Mouse (Mus musculus): ENCODE measurements at regions not wholly inside any gene's neighbourhood (a gene's known extent, or its start where the extent isn't known, plus 50 kb on each side); places are given as distances from the start of the nearest gene placed in this dataset.

- WGBS = 67% methylated on average over 3 of the region's 3 CpGs
- Histone ChIP-seq H3K27ac (no peak overlapping the region), H3K27me3 (ENCODE audit: low read depth, poor library complexity, severe bottlenecking) (peaks cover 16% of the 10 kb centered on the region), H3K4me3 (no peak overlapping the region), H3K9me3 (replicated peaks) (no peaks in the 10 kb centered on the region), H3K4me1 (peaks cover 5% of the 10 kb centered on the region; the same call in 1 of the 2 replicates), H3K36me3 (no peaks in the 10 kb centered on the region)
- no peak for DNase-seq (ENCODE audit: low spot score)
Observed at GRCm38 (mm10) chr4:131346727-131347126, 402.5 kb downstream of the Matn1 start.

- peaks cover 14% of the 10 kb centered on the region for H3K27me3 ChIP-seq (ENCODE audit: low read depth, poor library complexity, severe bottlenecking)
- no peak overlapping the region for H3K27ac ChIP-seq
- H3K4me3 ChIP-seq = no peak overlapping the region
- no peaks in the 10 kb centered on the region for H3K9me3 ChIP-seq (replicated peaks)
- H3K36me3 ChIP-seq = no peaks in the 10 kb centered on the region
- WGBS = 46% methylated on average over 7 of the region's 7 CpGs
- H3K4me1 ChIP-seq = peaks cover 5% of the 10 kb centered on the region; the same call in 1 of the 2 replicates
- DNase-seq (ENCODE audit: low spot score) = no peak
Observed at GRCm38 (mm10) chr4:131350268-131350667, 406.1 kb downstream of the Matn1 start.

- H3K36me3 ChIP-seq = no peaks in the 10 kb centered on the region
- WGBS = 94% methylated on average over 3 of the region's 3 CpGs
Observed at GRCm38 (mm10) chr4:131354908-131355307, 410.7 kb downstream of the Matn1 start.

GRCm38 (mm10) chr4:131355526-131355991 lies 411.4 kb downstream of the Matn1 start:
- no peak for DNase-seq (ENCODE audit: low spot score)

More at GRCm38 (mm10) chr4:131354908-131355307, 410.7 kb downstream of the Matn1 start:
- H3K27me3 ChIP-seq (ENCODE audit: low read depth, poor library complexity, severe bottlenecking) = peaks cover 9% of the 10 kb centered on the region; the same call in 1 of the 2 replicates
- H3K27ac ChIP-seq = no peak overlapping the region
- H3K4me3 ChIP-seq = no peak overlapping the region
- H3K9me3 ChIP-seq (replicated peaks) = no peaks in the 10 kb centered on the region
- H3K4me1 ChIP-seq = peaks cover 3% of the 10 kb centered on the region; the same call in 1 of the 2 replicates
- DNase-seq (ENCODE audit: low spot score) = no peak

GRCm38 (mm10) chr4:131356316-131356715 lies 412.1 kb downstream of the Matn1 start:
- H3K27ac ChIP-seq = no peak overlapping the region
- H3K27me3 ChIP-seq (ENCODE audit: low read depth, poor library complexity, severe bottlenecking) = peaks cover 9% of the 10 kb centered on the region; the same call in 1 of the 2 replicates
- no peaks in the 10 kb centered on the region for H3K9me3 ChIP-seq (replicated peaks)
- peaks cover 3% of the 10 kb centered on the region; the same call in 1 of the 2 replicates for H3K4me1 ChIP-seq
- no peak for DNase-seq (ENCODE audit: low spot score)
- H3K4me3 ChIP-seq = no peak overlapping the region
- H3K36me3 ChIP-seq = no peaks in the 10 kb centered on the region
- 84% methylated on average over 12 of the region's 12 CpGs for WGBS

More at GRCm38 (mm10) chr4:131355526-131355991, 411.4 kb downstream of the Matn1 start:
- Histone ChIP-seq H3K27ac (no peak overlapping the region), H3K27me3 (ENCODE audit: low read depth, poor library complexity, severe bottlenecking) (peaks cover 9% of the 10 kb centered on the region; the same call in 1 of the 2 replicates), H3K36me3 (no peaks in the 10 kb centered on the region), H3K4me1 (peaks cover 3% of the 10 kb centered on the region; the same call in 1 of the 2 replicates), H3K9me3 (replicated peaks) (no peaks in the 10 kb centered on the region), H3K4me3 (no peak overlapping the region)
- 94% methylated on average over 12 of the region's 12 CpGs for WGBS

- Histone ChIP-seq H3K27me3 (ENCODE audit: low read depth, poor library complexity, severe bottlenecking) (peaks cover 12% of the 10 kb centered on the region; the same call in 1 of the 2 replicates), H3K36me3 (no peaks in the 10 kb centered on the region), H3K27ac (no peak overlapping the region), H3K9me3 (replicated peaks) (no peaks in the 10 kb centered on the region), H3K4me1 (peaks cover 43% of the 10 kb centered on the region), H3K4me3 (no peak overlapping the region)
- DNase-seq (ENCODE audit: low spot score) = no peak
- WGBS = 44% methylated on average over 1 of the region's 1 CpGs
Observed at GRCm38 (mm10) chr4:131363030-131363429, 418.8 kb downstream of the Matn1 start.

- 30% methylated on average over 6 of the region's 6 CpGs for WGBS
- peak; percentile 52 for DNase-seq (ENCODE audit: low spot score)
- H3K27me3 ChIP-seq (ENCODE audit: low read depth, poor library complexity, severe bottlenecking) = peaks cover 12% of the 10 kb centered on the region; the same call in 1 of the 2 replicates
- H3K4me1 ChIP-seq = peaks cover 52% of the 10 kb centered on the region
- no peaks in the 10 kb centered on the region for H3K9me3 ChIP-seq (replicated peaks)
- H3K27ac ChIP-seq = peak overlapping the region; percentile 22; the same call in 1 of the 2 replicates
- H3K36me3 ChIP-seq = no peaks in the 10 kb centered on the region
- no peak overlapping the region for H3K4me3 ChIP-seq
Observed at GRCm38 (mm10) chr4:131364671-131365252, 420.6 kb downstream of the Matn1 start.

GRCm38 (mm10) chr4:131366006-131366405 lies 421.8 kb downstream of the Matn1 start:
- H3K36me3 ChIP-seq = no peaks in the 10 kb centered on the region
- H3K27ac ChIP-seq = peak overlapping the region; percentile 27
- 67% methylated on average over 2 of the region's 2 CpGs for WGBS
- peaks cover 12% of the 10 kb centered on the region; the same call in 1 of the 2 replicates for H3K27me3 ChIP-seq (ENCODE audit: low read depth, poor library complexity, severe bottlenecking)
- H3K9me3 ChIP-seq (replicated peaks) = no peaks in the 10 kb centered on the region
- peaks cover 65% of the 10 kb centered on the region for H3K4me1 ChIP-seq
- no peak overlapping the region for H3K4me3 ChIP-seq
- DNase-seq (ENCODE audit: low spot score) = no peak

GRCm38 (mm10) chr4:131366656-131367055 lies 422.5 kb downstream of the Matn1 start:
- no peaks in the 10 kb centered on the region for H3K9me3 ChIP-seq (replicated peaks)
- WGBS = 34% methylated on average over 1 of the region's 1 CpGs
- H3K27ac ChIP-seq = peak overlapping the region; percentile 43; the same call in 1 of the 2 replicates
- H3K4me3 ChIP-seq = no peak overlapping the region
- peaks cover 16% of the 10 kb centered on the region for H3K27me3 ChIP-seq (ENCODE audit: low read depth, poor library complexity, severe bottlenecking)
- peaks cover 69% of the 10 kb centered on the region for H3K4me1 ChIP-seq
- H3K36me3 ChIP-seq = no peaks in the 10 kb centered on the region
- no peak for DNase-seq (ENCODE audit: low spot score)

GRCm38 (mm10) chr4:131372517-131372916 lies 428.3 kb downstream of the Matn1 start:
- Histone ChIP-seq H3K9me3 (replicated peaks) (no peaks in the 10 kb centered on the region), H3K4me3 (no peak overlapping the region), H3K4me1 (peaks cover 53% of the 10 kb centered on the region), H3K27me3 (ENCODE audit: low read depth, poor library complexity, severe bottlenecking) (peaks cover 28% of the 10 kb centered on the region), H3K36me3 (no peaks in the 10 kb centered on the region), H3K27ac (no peak overlapping the region)
- WGBS = 78% methylated on average over 16 of the region's 16 CpGs
- DNase-seq (ENCODE audit: low spot score) = no peak

GRCm38 (mm10) chr4:131373172-131373571 lies 429.0 kb downstream of the Matn1 start:
- 89% methylated on average over 3 of the region's 3 CpGs for WGBS
- peaks cover 52% of the 10 kb centered on the region for H3K4me1 ChIP-seq
- no peak overlapping the region for H3K4me3 ChIP-seq
- H3K9me3 ChIP-seq (replicated peaks) = no peaks in the 10 kb centered on the region
- DNase-seq (ENCODE audit: low spot score) = no peak
- no peak overlapping the region for H3K27ac ChIP-seq
- no peaks in the 10 kb centered on the region for H3K36me3 ChIP-seq
- peaks cover 28% of the 10 kb centered on the region for H3K27me3 ChIP-seq (ENCODE audit: low read depth, poor library complexity, severe bottlenecking)

GRCm38 (mm10) chr4:131374527-131375290 lies 430.5 kb downstream of the Matn1 start:
- H3K27me3 ChIP-seq (ENCODE audit: low read depth, poor library complexity, severe bottlenecking) = peaks cover 28% of the 10 kb centered on the region
- peaks cover 46% of the 10 kb centered on the region for H3K4me1 ChIP-seq
- no peak overlapping the region for H3K27ac ChIP-seq
- no peak overlapping the region for H3K4me3 ChIP-seq
- H3K36me3 ChIP-seq = no peaks in the 10 kb centered on the region
- no peak for DNase-seq (ENCODE audit: low spot score)
- H3K9me3 ChIP-seq (replicated peaks) = no peaks in the 10 kb centered on the region
- WGBS = 89% methylated on average over 6 of the region's 6 CpGs

- Histone ChIP-seq H3K27ac (peak overlapping the region; percentile 14; the same call in 1 of the 2 replicates), H3K36me3 (no peaks in the 10 kb centered on the region), H3K27me3 (ENCODE audit: low read depth, poor library complexity, severe bottlenecking) (peaks cover 11% of the 10 kb centered on the region; the same call in 1 of the 2 replicates), H3K9me3 (replicated peaks) (no peaks in the 10 kb centered on the region), H3K4me3 (no peak overlapping the region), H3K4me1 (peaks cover 41% of the 10 kb centered on the region)
- WGBS = 76% methylated on average over 9 of the region's 9 CpGs
- DNase-seq (ENCODE audit: low spot score) = no peak
Observed at GRCm38 (mm10) chr4:131381063-131381462, 436.9 kb downstream of the Matn1 start.

Data from limb, embryonic 10.5 days (tissue).